Mouse (Mus musculus): ENCODE measurements around the gene Fads3.

Gene Fads3

GRCm38 (mm10) chr19:10067701-10068100 lies 26.3 kb downstream of the Fads3 start:
- no peak for DNase-seq (ENCODE audit: low spot score in 2 of 2)

GRCm38 (mm10) chr19:10070186-10070980 lies 29.0 kb downstream of the Fads3 start:
- no peak for DNase-seq (ENCODE audit: low spot score in 2 of 2)

GRCm38 (mm10) chr19:10071166-10071565 lies 29.8 kb downstream of the Fads3 start:
- DNase-seq (ENCODE audit: low spot score in 2 of 2): no peak

- DNase-seq (ENCODE audit: low spot score in 2 of 2): no peak
Observed at GRCm38 (mm10) chr19:10071892-10072291, 30.5 kb downstream of the Fads3 start.

- no peak for DNase-seq (ENCODE audit: low spot score in 2 of 2)
Observed at GRCm38 (mm10) chr19:10073145-10073544, 31.8 kb downstream of the Fads3 start.

- no peak for DNase-seq (ENCODE audit: low spot score in 2 of 2)
Observed at GRCm38 (mm10) chr19:10078392-10078791, 37.0 kb downstream of the Fads3 start.

GRCm38 (mm10) chr19:10080384-10080783 lies 39.0 kb downstream of the Fads3 start:
- no peak for DNase-seq (ENCODE audit: low spot score in 2 of 2)

- DNase-seq (ENCODE audit: low spot score in 2 of 2): no peak
Observed at GRCm38 (mm10) chr19:10082105-10082504, 40.7 kb downstream of the Fads3 start.

- DNase-seq (ENCODE audit: low spot score in 2 of 2): no peak
Observed at GRCm38 (mm10) chr19:10085454-10085853, 44.1 kb downstream of the Fads3 start.

GRCm38 (mm10) chr19:10086976-10087375 lies 45.6 kb downstream of the Fads3 start:
- no peak for DNase-seq (ENCODE audit: low spot score in 2 of 2)

GRCm38 (mm10) chr19:10093829-10094228 lies 52.5 kb downstream of the Fads3 start:
- no peak for DNase-seq (ENCODE audit: low spot score in 2 of 2)

- no peak for DNase-seq (ENCODE audit: low spot score in 2 of 2)
Observed at GRCm38 (mm10) chr19:10094695-10095094, 53.3 kb downstream of the Fads3 start.

GRCm38 (mm10) chr19:10096371-10096876 lies 55.1 kb downstream of the Fads3 start:
- no peak for DNase-seq (ENCODE audit: low spot score in 2 of 2)

- DNase-seq (ENCODE audit: low spot score in 2 of 2): no peak
Observed at GRCm38 (mm10) chr19:10097826-10098225, 56.5 kb downstream of the Fads3 start.

- peak; percentile 82 to 86 for DNase-seq (ENCODE audit: low spot score in 2 of 2)
Observed at GRCm38 (mm10) chr19:10100631-10101071, 59.3 kb downstream of the Fads3 start.

- DNase-seq (ENCODE audit: low spot score in 2 of 2): peak; percentile 94 to 95
Observed at GRCm38 (mm10) chr19:10101341-10102053, 60.1 kb downstream of the Fads3 start, which contains the start of gene Fads2. TSS of gene Fads2 (minus strand) at chr19:10101746.

GRCm38 (mm10) chr19:10102054-10102700 lies 60.8 kb downstream of the Fads3 start:
- no peak for DNase-seq (ENCODE audit: low spot score in 2 of 2)

- no peak for DNase-seq (ENCODE audit: low spot score in 2 of 2)
Observed at GRCm38 (mm10) chr19:10104234-10104633, 62.9 kb downstream of the Fads3 start.

GRCm38 (mm10) chr19:10105034-10105493 lies 63.7 kb downstream of the Fads3 start:
- no peak for DNase-seq (ENCODE audit: low spot score in 2 of 2)

GRCm38 (mm10) chr19:10106634-10107033 lies 65.3 kb downstream of the Fads3 start:
- no peak for DNase-seq (ENCODE audit: low spot score in 2 of 2)

GRCm38 (mm10) chr19:10107051-10107611 lies 65.8 kb downstream of the Fads3 start:
- DNase-seq (ENCODE audit: low spot score in 2 of 2): no peak

- DNase-seq (ENCODE audit: low spot score in 2 of 2): no peak
Observed at GRCm38 (mm10) chr19:10108129-10108528, 66.8 kb downstream of the Fads3 start.
